Mouse (Mus musculus) heart, postnatal 0 days (tissue): ENCODE measurements around the gene Ccdc97.

Experiments used
- CTCF ChIP-seq: IDR thresholded peaks from 2 replicates; pipeline ENCODE4 v1.5.1; 2016; ENCODE audit warnings: antibody characterized with exemption, control low read depth, low read depth
- EP300 ChIP-seq: IDR thresholded peaks from 2 replicates; pipeline ENCODE4 v1.6.1; 2016; ENCODE audit warnings: antibody characterized with exemption, low read depth

DNA sequence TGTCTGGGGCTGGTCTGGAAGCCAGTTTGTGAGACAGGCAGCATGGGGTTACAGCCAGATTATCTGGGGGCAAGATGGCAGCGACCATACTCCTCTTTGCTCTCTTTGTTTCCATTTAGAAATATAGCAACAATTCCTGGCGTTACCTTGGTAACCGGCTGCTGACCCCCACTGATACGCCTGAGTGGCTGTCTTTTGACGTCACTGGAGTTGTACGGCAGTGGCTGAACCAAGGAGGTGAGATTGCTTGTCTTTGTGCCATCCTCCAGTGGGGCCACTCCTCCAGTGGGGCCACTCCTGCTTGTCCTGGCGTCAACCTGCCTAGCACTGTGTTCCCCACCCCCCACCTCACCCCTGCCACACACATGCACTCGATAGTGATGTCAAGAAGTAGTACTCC, 24.8 kb downstream of the Ccdc97 start:
- TF ChIP-seq CTCF (no peak), EP300 (no peak)
